Mouse (Mus musculus): ENCODE data around the gene Fam45a.

DNA sequence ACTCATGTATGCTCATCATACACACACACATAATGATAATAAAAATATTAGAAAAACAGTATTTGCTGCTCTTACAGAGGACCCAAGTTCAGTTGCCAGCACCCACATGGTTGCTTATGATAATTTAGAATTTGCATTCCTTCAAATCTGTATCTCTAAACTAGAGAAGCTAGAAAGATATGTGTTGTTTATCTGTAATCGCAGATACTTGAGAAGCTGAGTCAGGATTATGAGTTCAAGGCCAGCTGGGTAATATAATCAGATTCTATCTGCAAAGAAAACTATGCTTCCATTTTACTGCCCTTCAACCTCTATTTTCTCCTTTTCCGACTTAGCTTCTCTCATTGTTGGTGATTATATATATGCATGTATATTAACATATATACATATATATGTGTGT lies 14.0 kb upstream of the Fam45a start:
- TF ChIP-seq CTCF (IDR thresholded peaks at IDR 0.05; ENCODE audit: low read depth) (no peak), EP300 (optimal IDR thresholded peaks at IDR 0.05) (no peak)

Measured in stomach, postnatal 0 days (tissue).